Mouse (Mus musculus) MEL (cell line): ENCODE results near the gene Bach2. TPM values are rescaled to one million over a fixed set of nuclear protein-coding genes. Genes with fewer than 3 reads are reported as not detected.

Source experiments
- DNase-seq: peaks from one replicate; pipeline ENCODE4 v3.0.0; 2011; ENCODE audit warnings: low read depth, low spot score
- H3K27ac ChIP-seq: 2 replicates; pipeline ENCODE4 v1.5.1; 2012; ENCODE audit warnings: low read depth, mild to moderate bottlenecking, control low read depth, low read length, moderate library complexity; ENCODE audit not compliant: control insufficient read depth
- H3K27me3 ChIP-seq, 2 experiments: fragments of 150-350 bp in 1 of 2; sonication (generic) in 1 of 2; 2 replicates each; pipeline ENCODE4 v1.6.1; 2012; ENCODE audit warnings: low read length in 2 of 2, mild to moderate bottlenecking in 2 of 2, improper control_type of control experiment in 1 of 2, moderate library complexity in 1 of 2; ENCODE audit not compliant: insufficient read depth in 2 of 2, control insufficient read depth in 1 of 2
- H3K36me3 ChIP-seq, 2 experiments: 2 replicates each; pipeline ENCODE4 v1.6.1; 2012 to 2014; ENCODE audit warnings: low read length in 2 of 2, improper control_type of control experiment in 1 of 2, inconsistent platforms in 1 of 2, mild to moderate bottlenecking in 1 of 2; ENCODE audit not compliant: insufficient read depth in 2 of 2, control insufficient read depth in 1 of 2
- H3K4me1 ChIP-seq, 2 experiments: fragments of 150-350 bp in 1 of 2; sonication (generic) in 1 of 2; 2 replicates each; pipeline ENCODE4 v1.6.1; 2012; ENCODE audit warnings: low read length in 2 of 2, improper control_type of control experiment in 1 of 2, mild to moderate bottlenecking in 1 of 2; ENCODE audit not compliant: insufficient read depth in 2 of 2, control insufficient read depth in 1 of 2
- H3K4me3 ChIP-seq, 2 experiments: fragments of 150-350 bp in 1 of 2; sonication (generic) in 1 of 2; 2 replicates each; pipeline ENCODE4 v1.5.1; 2012; ENCODE audit warnings: low read depth in 2 of 2, low read length in 2 of 2, mild to moderate bottlenecking in 2 of 2, moderate library complexity in 2 of 2, control low read depth in 1 of 2, improper control_type of control experiment in 1 of 2; ENCODE audit not compliant: control insufficient read depth in 1 of 2, insufficient read depth in 1 of 2
- H3K79me2 ChIP-seq: 2 replicates; pipeline ENCODE4 v1.6.1; 2012; ENCODE audit warnings: mild to moderate bottlenecking, low read length, moderate library complexity; ENCODE audit not compliant: control insufficient read depth, poor library complexity, insufficient read depth
- H3K9ac ChIP-seq: 2 replicates; pipeline ENCODE4 v1.6.1; 2012; ENCODE audit warnings: low read depth, mild to moderate bottlenecking, control low read depth, low read length, moderate library complexity; ENCODE audit not compliant: control insufficient read depth, poor library complexity, severe bottlenecking
- H3K9me3 ChIP-seq: fragments of 150-350 bp; sonication (generic); replicated peaks from 2 replicates; pipeline ENCODE4 v1.6.1; 2012; ENCODE audit warnings: mild to moderate bottlenecking, low read length, improper control_type of control experiment, moderate library complexity; ENCODE audit not compliant: insufficient read depth
- CTCF ChIP-seq, 3 experiments: IDR thresholded peaks in 2 of 3; conservative IDR thresholded peaks in 1 of 3; 2 replicates each; pipeline ENCODE4 v1.5.1; 2011 to 2012; ENCODE audit warnings: low read length in 3 of 3, low read depth in 2 of 3, mild to moderate bottlenecking in 2 of 3, improper control_type of control experiment in 1 of 3, inconsistent platforms in 1 of 3, mixed read lengths in 1 of 3, moderate library complexity in 1 of 3; ENCODE audit not compliant: control insufficient read depth in 1 of 3, insufficient read depth in 1 of 3, poor library complexity in 1 of 3, severe bottlenecking in 1 of 3
- ELF1 ChIP-seq: IDR thresholded peaks from 2 replicates; pipeline ENCODE4 v1.6.1; 2014; ENCODE audit warnings: low read depth, mild to moderate bottlenecking, inconsistent platforms, low read length, improper control_type of control experiment, moderate library complexity
- EP300 ChIP-seq, 2 experiments: IDR thresholded peaks; 2 replicates each; pipeline ENCODE4 v1.6.1; 2011; ENCODE audit warnings: improper control_type of control experiment in 2 of 2, low read length in 2 of 2, low read depth in 1 of 2, mild to moderate bottlenecking in 1 of 2
- ETS1 ChIP-seq: IDR thresholded peaks from 2 replicates; pipeline ENCODE4 v1.6.1; 2012; ENCODE audit warnings: low read depth, mild to moderate bottlenecking, inconsistent platforms, low read length, improper control_type of control experiment, moderate library complexity
- GABPA ChIP-seq: IDR thresholded peaks from 2 replicates; pipeline ENCODE4 v1.6.1; 2012; ENCODE audit warnings: low read depth, mild to moderate bottlenecking, inconsistent platforms, low read length, improper control_type of control experiment, moderate library complexity
- JUND ChIP-seq: IDR thresholded peaks from 2 replicates; pipeline ENCODE4 v1.6.1; 2011; ENCODE audit warnings: low read depth, mild to moderate bottlenecking, improper control_type of control experiment, low read length
- MAFK ChIP-seq: IDR thresholded peaks from 2 replicates; pipeline ENCODE4 v1.6.1; 2011; ENCODE audit warnings: low read depth, mild to moderate bottlenecking, low read length, improper control_type of control experiment, borderline replicate concordance
- MAX ChIP-seq: IDR thresholded peaks from 2 replicates; pipeline ENCODE4 v1.6.1; 2011; ENCODE audit warnings: low read length, improper control_type of control experiment
- MEF2A ChIP-seq: IDR thresholded peaks from 2 replicates; pipeline ENCODE4 v1.6.1; 2014; ENCODE audit warnings: low read depth, mild to moderate bottlenecking, inconsistent platforms, low read length, improper control_type of control experiment; ENCODE audit not compliant: poor library complexity, insufficient replicate concordance, severe bottlenecking; ENCODE audit errors: extremely low read depth
- NELFE ChIP-seq: IDR thresholded peaks from 2 replicates; pipeline ENCODE4 v1.6.1; 2011; ENCODE audit warnings: low read depth, low read length, improper control_type of control experiment
- NRF1 ChIP-seq: IDR thresholded peaks from 2 replicates; pipeline ENCODE4 v1.6.1; 2014; ENCODE audit warnings: low read depth, mild to moderate bottlenecking, inconsistent platforms, low read length, improper control_type of control experiment, moderate library complexity; ENCODE audit not compliant: poor library complexity, insufficient read depth, severe bottlenecking
- POLR2A ChIP-seq, 2 experiments: IDR thresholded peaks; 2 replicates each; pipeline ENCODE4 v1.6.1; 2011 to 2012; ENCODE audit warnings: low read length in 2 of 2, mild to moderate bottlenecking in 2 of 2, control low read depth in 1 of 2, improper control_type of control experiment in 1 of 2, low read depth in 1 of 2, moderate library complexity in 1 of 2; ENCODE audit not compliant: control insufficient read depth in 1 of 2, insufficient read depth in 1 of 2, poor library complexity in 1 of 2
- POLR2AphosphoS5 ChIP-seq: IDR thresholded peaks from 2 replicates; pipeline ENCODE4 v1.6.1; 2012; ENCODE audit warnings: low read depth, borderline replicate concordance, mild to moderate bottlenecking, inconsistent platforms, low read length, moderate library complexity, mixed read lengths
- USF2 ChIP-seq, 2 experiments: IDR thresholded peaks; 2 replicates each; pipeline ENCODE4 v1.6.1; 2011 to 2012; ENCODE audit warnings: improper control_type of control experiment in 2 of 2, low read length in 2 of 2, borderline replicate concordance in 1 of 2, inconsistent platforms in 1 of 2, low read depth in 1 of 2, mild to moderate bottlenecking in 1 of 2; ENCODE audit not compliant: insufficient read depth in 1 of 2
- ZNF384 ChIP-seq: IDR thresholded peaks from 2 replicates; pipeline ENCODE4 v1.6.1; 2012; ENCODE audit warnings: low read depth, mild to moderate bottlenecking, inconsistent platforms, low read length, improper control_type of control experiment
- polyA plus RNA-seq, 2 experiments: library from polyadenylated mRNA; stranded (reverse) in 1 of 2; unstranded in 1 of 2; fragments of >175 nt in 1 of 2; fragments of >200 nt in 1 of 2; gene quantifications; 2 replicates each; pipeline versions ENCODE4 v1.2.1 to v1.2.4; 2012; ENCODE audit warnings: low replicate concordance in 2 of 2, low read depth in 1 of 2; ENCODE audit not compliant: insufficient read length in 2 of 2, insufficient read depth in 1 of 2, missing spikeins in 1 of 2
- total RNA-seq: library from RNA; depleted of rRNA; stranded (reverse); fragments of 300-350 nt; gene quantifications from 2 replicates; pipeline ENCODE4 v1.2.3, GENCODE M21; 2012

Gene Bach2
- total and polyA plus RNA-seq, 3 experiments, result 0.04 TPM; not detected in 2

GRCm38 (mm10) chr4:32526228-32526836, 287.7 kb downstream of the Bach2 start:
- Histone ChIP-seq H3K4me1 (no peaks in the 10 kb centered on the region), H3K9me3 (no peaks in the 10 kb centered on the region), H3K9ac (no peak overlapping the region), H3K36me3 (no peaks in the 10 kb centered on the region), H3K27me3 (peaks cover 3 to 6% of the 10 kb centered on the region in 2 experiments; a peak in 3 of 4 replicates), H3K27ac (no peak overlapping the region), H3K4me3 (no peak overlapping the region), H3K79me2 (no peaks in the 10 kb centered on the region)
- no peak for TF ChIP-seq MAX
- no peak for TF ChIP-seq POLR2AphosphoS5
- TF ChIP-seq MAFK, result no peak
- TF ChIP-seq NRF1, result no peak
- no peak for TF ChIP-seq USF2 (IDR thresholded peaks at IDR 0.05; ENCODE audit: borderline replicate concordance in 1 of 2, insufficient read depth in 1 of 2, low read depth in 1 of 2, low read length in 2 of 2)
- no peak for DNase-seq

- TF ChIP-seq JUND (no peak), ELF1 (no peak), MAX (no peak), GABPA (no peak), ZNF384 (no peak), MEF2A (no peak), CTCF (IDR thresholded peaks at IDR 0.05 in 2 of 3, conservative IDR thresholded peaks at IDR 0.05 in 1 of 3; ENCODE audit: control insufficient read depth in 1 of 3, insufficient read depth in 1 of 3, low read depth in 2 of 3, low read length in 3 of 3, poor library complexity in 1 of 3, severe bottlenecking in 1 of 3) (no peak), EP300 (IDR thresholded peaks at IDR 0.05; ENCODE audit: low read depth in 1 of 2, low read length in 2 of 2) (no peak), POLR2A (IDR thresholded peaks at IDR 0.05; ENCODE audit: control insufficient read depth in 1 of 2, insufficient read depth in 1 of 2, low read depth in 1 of 2, low read length in 2 of 2, poor library complexity in 1 of 2) (no peak), ETS1 (no peak), NELFE (no peak), MAFK (no peak)
- TF ChIP-seq, all 39 proteins: peak for 0
- H3K9ac ChIP-seq, result no peak overlapping the region
- peaks cover 0 to 4% of the 10 kb centered on the region in 2 experiments; a peak in 1 of 4 replicates for H3K36me3 ChIP-seq
- no peaks in the 10 kb centered on the region for H3K9me3 ChIP-seq
- H3K27ac ChIP-seq, result no peak overlapping the region
- no peaks in the 10 kb centered on the region for H3K79me2 ChIP-seq
- no peak overlapping the region for H3K4me3 ChIP-seq
- peaks cover 0 to 5% of the 10 kb centered on the region in 2 experiments; a peak in 1 of 4 replicates for H3K4me1 ChIP-seq
- DNase-seq, result no peak
- peaks cover 0 to 4% of the 10 kb centered on the region in 2 experiments; a peak in 2 of 4 replicates for H3K27me3 ChIP-seq
These were observed 290.9 kb downstream of the Bach2 start for GRCm38 (mm10) chr4:32529443-32529995.
